Mouse (Mus musculus): ENCODE data around the gene Plppr2.

- TF ChIP-seq CTCF (IDR thresholded peaks at IDR 0.05; ENCODE audit: low read depth, low read length): no peak
- TF ChIP-seq EP300 (IDR thresholded peaks at IDR 0.05; ENCODE audit: insufficient read depth, low read depth, low read length): no peak
Measured at GRCm38 (mm10) chr9:21977331-21977730, 40.5 kb downstream of the Plppr2 start.

All from ES-Bruce4 (cell line).